Mouse (Mus musculus) MEL (cell line): ENCODE data around the gene Prkch.

Experiments
- CTCF ChIP-seq, 3 experiments: IDR thresholded peaks in 2 of 3; conservative IDR thresholded peaks in 1 of 3; 2 replicates each; pipeline ENCODE4 v1.5.1; 2011 to 2012; ENCODE audit warnings: low read length in 3 of 3, low read depth in 2 of 3, mild to moderate bottlenecking in 2 of 3, improper control_type of control experiment in 1 of 3, inconsistent platforms in 1 of 3, mixed read lengths in 1 of 3, moderate library complexity in 1 of 3; ENCODE audit not compliant: control insufficient read depth in 1 of 3, insufficient read depth in 1 of 3, poor library complexity in 1 of 3, severe bottlenecking in 1 of 3
- EP300 ChIP-seq, 2 experiments: IDR thresholded peaks; 2 replicates each; pipeline ENCODE4 v1.6.1; 2011; ENCODE audit warnings: improper control_type of control experiment in 2 of 2, low read length in 2 of 2, low read depth in 1 of 2, mild to moderate bottlenecking in 1 of 2
- HCFC1 ChIP-seq: IDR thresholded peaks from 2 replicates; pipeline ENCODE4 v1.6.1; 2012; ENCODE audit warnings: low read depth, mild to moderate bottlenecking, inconsistent platforms, low read length, improper control_type of control experiment, moderate library complexity
- JUND ChIP-seq: IDR thresholded peaks from 2 replicates; pipeline ENCODE4 v1.6.1; 2011; ENCODE audit warnings: low read depth, mild to moderate bottlenecking, improper control_type of control experiment, low read length
- MAFK ChIP-seq: IDR thresholded peaks from 2 replicates; pipeline ENCODE4 v1.6.1; 2011; ENCODE audit warnings: low read depth, mild to moderate bottlenecking, low read length, improper control_type of control experiment, borderline replicate concordance
- MXI1 ChIP-seq: IDR thresholded peaks from 2 replicates; pipeline ENCODE4 v1.6.1; 2011; ENCODE audit warnings: mild to moderate bottlenecking, low read depth, low read length, improper control_type of control experiment
- POLR2A ChIP-seq, 2 experiments: IDR thresholded peaks; 2 replicates each; pipeline ENCODE4 v1.6.1; 2011 to 2012; ENCODE audit warnings: low read length in 2 of 2, mild to moderate bottlenecking in 2 of 2, control low read depth in 1 of 2, improper control_type of control experiment in 1 of 2, low read depth in 1 of 2, moderate library complexity in 1 of 2; ENCODE audit not compliant: control insufficient read depth in 1 of 2, insufficient read depth in 1 of 2, poor library complexity in 1 of 2
- POLR2AphosphoS2 ChIP-seq: IDR thresholded peaks from 2 replicates; pipeline ENCODE4 v1.6.1; 2011; ENCODE audit warnings: low read length, improper control_type of control experiment
- SIN3A ChIP-seq: IDR thresholded peaks from 2 replicates; pipeline ENCODE4 v1.6.1; 2012; ENCODE audit warnings: low read length, improper control_type of control experiment, inconsistent platforms

DNA sequence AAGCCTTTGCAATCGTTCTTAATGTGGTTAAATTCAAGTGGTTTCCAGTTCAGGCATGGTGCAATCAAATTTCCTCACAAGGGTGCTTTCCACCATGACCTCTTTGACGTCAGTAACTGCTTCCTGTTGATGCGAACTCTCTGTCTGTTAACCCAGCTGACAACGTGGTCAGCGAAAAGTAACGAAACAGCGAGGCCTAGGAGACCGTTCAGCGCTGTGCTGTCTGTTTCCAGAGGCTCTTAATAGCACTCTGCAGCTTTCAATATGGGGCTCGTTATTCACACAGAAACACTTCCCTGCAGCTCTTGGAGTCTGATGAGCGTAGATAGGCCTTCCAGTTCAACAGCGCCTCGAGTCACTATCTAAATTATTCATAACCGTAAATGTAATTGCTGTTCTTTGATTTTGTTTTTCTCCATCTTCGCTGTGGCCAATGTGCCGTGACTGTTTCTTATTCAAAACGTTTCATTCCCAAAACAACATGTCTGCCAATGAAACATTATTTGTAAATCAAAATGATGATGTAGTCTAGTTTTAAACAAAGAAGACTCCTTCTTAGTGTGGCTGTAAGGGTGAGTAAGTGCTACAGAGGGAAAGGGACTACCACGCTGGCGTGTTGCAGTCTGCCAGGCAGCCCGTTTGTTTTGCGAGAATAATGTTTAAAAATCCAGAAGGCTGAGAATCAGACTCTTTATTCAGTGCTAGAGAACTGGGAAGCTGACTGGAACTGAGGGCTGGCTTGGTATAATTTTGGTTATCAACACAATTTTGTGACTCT lies 131.5 kb downstream of the Prkch start:
- TF ChIP-seq CTCF (IDR thresholded peaks at IDR 0.05 in 2 of 3, conservative IDR thresholded peaks at IDR 0.05 in 1 of 3; ENCODE audit: control insufficient read depth in 1 of 3, insufficient read depth in 1 of 3, low read depth in 2 of 3, low read length in 3 of 3, poor library complexity in 1 of 3, severe bottlenecking in 1 of 3) (no peak), JUND (no peak), POLR2AphosphoS2 (no peak), MXI1 (no peak), HCFC1 (no peak), MAFK (no peak), EP300 (IDR thresholded peaks at IDR 0.05; ENCODE audit: low read depth in 1 of 2, low read length in 2 of 2) (no peak), SIN3A (no peak), POLR2A (IDR thresholded peaks at IDR 0.05; ENCODE audit: control insufficient read depth in 1 of 2, insufficient read depth in 1 of 2, low read depth in 1 of 2, low read length in 2 of 2, poor library complexity in 1 of 2) (no peak)
